In genomic region chr7:127016481-127016485, GRCm38 (mm10) we compare ENCODE assay signal across 7 mouse cellular contexts. TPM values are rescaled to one million over a fixed set of nuclear protein-coding genes. Genes with fewer than 3 reads are reported as not detected.
A peak's percentile ranks its signal among the peaks of the same experiment; 100 is the strongest.
DNase-seq lines count a peak whose midpoint lies in the region; ATAC-seq and TF ChIP-seq lines count a peak whose summit lies in the region.

Gene Pagr1b (minus strand): TSS chr7:127016484.

- no peaks in the 10 kb centered on the region for H3K36me3 ChIP-seq in lung, postnatal 0 days (ENCODE audit: insufficient read depth, low read length)
- H3K36me3 ChIP-seq in forebrain, embryonic 12.5 days (replicated peaks): peaks cover 38% of the 10 kb centered on the region
- peaks cover 35% of the 10 kb centered on the region for H3K36me3 ChIP-seq in limb, embryonic 14.5 days (ENCODE audit: control insufficient read depth, insufficient read depth, low read length)
- peaks cover 12% of the 10 kb centered on the region for H3K36me3 ChIP-seq in stomach, embryonic 15.5 days

- TF ChIP-seq CTCF in lung, postnatal 0 days (IDR thresholded peaks at IDR 0.05): no peak

- TF ChIP-seq EP300 in lung, postnatal 0 days (IDR thresholded peaks at IDR 0.05): no peak

- H3K4me1 ChIP-seq in lung, postnatal 0 days (ENCODE audit: insufficient read depth, low read depth, low read length): peaks cover 5% of the 10 kb centered on the region; the same call in 1 of the 2 replicates
- peaks cover 67% of the 10 kb centered on the region for H3K4me1 ChIP-seq in forebrain, embryonic 12.5 days
- H3K4me1 ChIP-seq in limb, embryonic 14.5 days (ENCODE audit: control insufficient read depth, insufficient read depth, low read length): peaks cover 37% of the 10 kb centered on the region
- H3K4me1 ChIP-seq in stomach, embryonic 15.5 days: peaks cover 49% of the 10 kb centered on the region

- H3K9ac ChIP-seq in lung, postnatal 0 days (replicated peaks; ENCODE audit: low read depth): peak within 1 kb of the TSS; percentile 62
- H3K9ac ChIP-seq in forebrain, embryonic 12.5 days: peak within 1 kb of the TSS; percentile 94
- H3K9ac ChIP-seq in limb, embryonic 14.5 days (ENCODE audit: low read depth, low read length, severe bottlenecking): peak within 1 kb of the TSS; percentile 80
- H3K9ac ChIP-seq in stomach, embryonic 15.5 days: peak within 1 kb of the TSS; percentile 88

- DNase-seq in lung, postnatal 0 days (ENCODE audit: low spot score): no peak
- no peak for DNase-seq in lung, postnatal 10 days
- DNase-seq in limb, embryonic 14.5 days (ENCODE audit: low spot score): no peak
- DNase-seq in right cerebral cortex, postnatal 10 days (ENCODE audit: low spot score in 2 of 2): no peak
- no peak for DNase-seq in B cell, adult 2 months

- H3K4me3 ChIP-seq in lung, postnatal 0 days (ENCODE audit: low read depth, low read length): peak within 1 kb of the TSS; percentile 62
- peak within 1 kb of the TSS; percentile 64 for H3K4me3 ChIP-seq in forebrain, embryonic 12.5 days (replicated peaks)
- peak within 1 kb of the TSS; percentile 75 for H3K4me3 ChIP-seq in limb, embryonic 14.5 days (replicated peaks; ENCODE audit: low read length)
- H3K4me3 ChIP-seq in stomach, embryonic 15.5 days (replicated peaks): peak within 1 kb of the TSS; percentile 71

- no peak for ATAC-seq in lung, postnatal 0 days
- ATAC-seq in forebrain, embryonic 12.5 days (ENCODE audit: low FRiP score): no peak
- ATAC-seq in limb, embryonic 14.5 days (ENCODE audit: low FRiP score, low read depth): no peak
- ATAC-seq in stomach, embryonic 15.5 days (ENCODE audit: insufficient read depth, low FRiP score, low read depth): no peak

- peak within 1 kb of the TSS; percentile 88 for H3K4me2 ChIP-seq in lung, postnatal 0 days (replicated peaks; ENCODE audit: low read depth, low read length)
- H3K4me2 ChIP-seq in forebrain, embryonic 12.5 days: peak within 1 kb of the TSS; percentile 92
- H3K4me2 ChIP-seq in limb, embryonic 14.5 days (replicated peaks; ENCODE audit: low read depth, low read length, severe bottlenecking): peak within 1 kb of the TSS; percentile 90
- H3K4me2 ChIP-seq in stomach, embryonic 15.5 days: peak within 1 kb of the TSS; percentile 86

- no peaks in the 10 kb centered on the region for H3K27me3 ChIP-seq in lung, postnatal 0 days (replicated peaks; ENCODE audit: insufficient read depth, low read length)
- H3K27me3 ChIP-seq in forebrain, embryonic 12.5 days: no peaks in the 10 kb centered on the region
- H3K27me3 ChIP-seq in limb, embryonic 14.5 days (ENCODE audit: control insufficient read depth, insufficient read depth, low read length): no peaks in the 10 kb centered on the region
- no peaks in the 10 kb centered on the region for H3K27me3 ChIP-seq in stomach, embryonic 15.5 days (replicated peaks)

- H3K27ac ChIP-seq in lung, postnatal 0 days (ENCODE audit: low read length): peak within 1 kb of the TSS; percentile 92
- peak within 1 kb of the TSS; percentile 96 for H3K27ac ChIP-seq in forebrain, embryonic 12.5 days
- H3K27ac ChIP-seq in limb, embryonic 14.5 days (replicated peaks; ENCODE audit: low read depth, low read length): peak within 1 kb of the TSS; percentile 93
- peak within 1 kb of the TSS; percentile 98 for H3K27ac ChIP-seq in stomach, embryonic 15.5 days

- no peak for TF ChIP-seq POLR2A in limb, embryonic 14.5 days (IDR thresholded peaks at IDR 0.05; ENCODE audit: borderline replicate concordance, extremely low read depth, insufficient read depth, insufficient read length)

- no peaks in the 10 kb centered on the region for H3K9me3 ChIP-seq in lung, postnatal 0 days (ENCODE audit: low read length)
- H3K9me3 ChIP-seq in forebrain, embryonic 12.5 days: no peaks in the 10 kb centered on the region
- H3K9me3 ChIP-seq in limb, embryonic 14.5 days (ENCODE audit: control insufficient read depth, low read length): no peaks in the 10 kb centered on the region
- no peaks in the 10 kb centered on the region for H3K9me3 ChIP-seq in stomach, embryonic 15.5 days

RNA-seq across cellular contexts. Expression of gene Pagr1b, which starts in this region (rescaled TPM):
- polyA plus RNA-seq in lung, postnatal 0 days (2015; fragmentation: Nextera tagmentation; extraction: Ambion mirVana): 1.00 and 1.1 TPM in 2 replicates
- 0.38 and 0.56 TPM in 2 replicates for polyA plus RNA-seq in forebrain, embryonic 12.5 days (2016; fragmentation: Nextera tagmentation; extraction: Ambion mirVana)
- polyA plus RNA-seq in limb, embryonic 14.5 days (2012; rRNA removed): 3.2 and 4.3 TPM in 2 replicates
- 0.61 TPM in 1 of 2 replicates, not detected in the other for polyA plus RNA-seq in limb, embryonic 14.5 days (2014; fragmentation: Nextera tagmentation; extraction: Ambion mirVana)
- 1.0 TPM in 1 of 2 replicates, not detected in the other for polyA plus RNA-seq in stomach, embryonic 15.5 days (2015; fragmentation: Nextera tagmentation; extraction: Ambion mirVana)
